Mouse (Mus musculus): ENCODE data around the gene Nol4l.

Nol4l gene
- long read RNA-seq, experiment 1, partial matches to known transcripts = 0 of 2 reads
- long read RNA-seq, experiment 1, other reads (novel, unspliced or antisense) = 2 of 2 reads
- long read RNA-seq, experiment 2, partial matches to known transcripts = 3 of 6 reads
- long read RNA-seq, experiment 2, other reads (novel, unspliced or antisense) = 3 of 6 reads

DNA sequence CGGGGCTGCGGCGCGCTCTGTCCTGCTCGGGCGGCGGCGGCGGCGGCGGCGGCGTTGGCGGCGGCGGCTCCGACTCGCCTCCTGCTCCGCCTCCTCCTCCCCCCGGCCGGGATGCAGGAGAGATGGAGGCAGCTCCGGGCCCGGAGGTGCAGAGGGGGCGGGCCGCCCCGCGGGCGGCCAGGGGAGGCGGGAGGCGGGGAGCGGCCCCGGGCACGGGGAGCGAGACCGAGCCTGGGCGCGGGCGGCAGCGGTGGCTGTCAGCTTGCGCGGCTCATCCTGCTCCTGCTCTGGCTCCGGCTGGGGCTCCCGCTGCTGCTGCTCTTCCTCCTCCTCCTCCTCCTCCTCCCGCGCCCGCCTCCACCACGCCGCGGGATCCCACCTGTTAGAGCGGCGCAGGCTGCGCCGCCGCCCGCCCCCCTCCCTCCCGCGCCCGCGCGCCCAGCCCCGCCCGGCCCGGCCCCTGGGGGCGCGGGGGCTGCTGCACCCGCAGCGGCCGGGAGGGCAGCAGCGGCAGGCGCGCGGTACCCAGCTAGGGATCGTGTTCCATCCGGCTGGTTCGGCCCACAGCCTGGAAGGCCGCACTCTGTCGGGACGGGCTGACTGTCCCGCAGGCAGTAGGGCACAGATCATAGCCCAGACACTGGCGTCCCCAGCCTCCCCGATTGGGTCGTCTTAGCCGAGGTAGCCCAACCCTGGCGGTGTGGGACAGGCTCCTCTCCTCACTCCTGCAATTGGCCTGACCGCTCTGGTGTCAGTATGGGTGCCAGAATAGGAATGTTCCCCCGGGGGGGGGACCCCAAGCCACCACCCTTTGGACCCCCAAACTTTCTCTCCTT lies at the start of gene Nol4l:
TSS of gene Nol4l (minus strand) at position 41 of the 836 bp plus-strand sequence.
- intact Hi-C loops (cut with DNase I) = no loop called here

DNA sequence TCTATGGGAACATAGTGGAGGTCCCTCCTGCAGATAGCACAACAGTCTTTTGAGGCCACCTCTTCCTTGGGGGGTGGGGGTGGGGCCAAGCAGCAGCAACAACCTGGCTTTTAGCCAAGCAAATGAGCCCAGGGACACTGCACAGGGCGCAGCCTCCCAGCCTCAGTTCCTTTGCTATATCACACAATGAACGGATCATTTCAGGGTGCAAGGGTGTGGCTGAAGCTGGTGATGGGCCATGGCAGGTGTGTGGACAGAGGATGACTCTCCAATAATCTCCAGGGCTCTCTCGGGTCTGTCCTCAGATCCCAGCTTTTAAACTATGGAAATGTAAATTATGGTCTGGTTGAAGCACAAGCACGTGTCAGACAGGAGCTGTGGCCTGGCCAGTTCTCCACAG lies 47.4 kb upstream of the Nol4l start:
- intact Hi-C loops (cut with DNase I) = no loop called here

DNA sequence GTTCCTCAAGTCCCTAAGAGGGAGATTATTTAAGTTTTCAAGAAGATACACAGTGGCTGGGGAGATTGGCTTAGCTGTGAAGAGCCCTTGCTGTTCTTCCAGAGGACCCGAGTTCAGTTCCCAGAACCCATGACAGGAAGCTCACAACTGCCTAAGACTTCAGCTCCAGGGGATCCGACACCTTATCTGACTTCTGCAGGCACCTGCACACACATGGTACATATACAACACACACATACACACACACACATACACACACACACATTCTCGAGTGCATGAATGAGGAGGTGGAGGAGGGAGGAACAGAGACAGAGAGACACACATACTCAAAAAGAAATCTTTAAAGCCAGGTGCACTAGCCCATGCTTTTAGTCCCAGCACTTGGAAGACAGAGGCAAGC lies 46.4 kb upstream of the Nol4l start:
- intact Hi-C loops (cut with DNase I) = no loop called here

GRCm38 (mm10) chr2:153575554-153575953 lies 45.8 kb upstream of the Nol4l start:
- intact Hi-C loops (cut with DNase I) = no loop called here

GRCm38 (mm10) chr2:153573101-153573500 lies 43.3 kb upstream of the Nol4l start:
- intact Hi-C loops (cut with DNase I) = no loop called here

DNA sequence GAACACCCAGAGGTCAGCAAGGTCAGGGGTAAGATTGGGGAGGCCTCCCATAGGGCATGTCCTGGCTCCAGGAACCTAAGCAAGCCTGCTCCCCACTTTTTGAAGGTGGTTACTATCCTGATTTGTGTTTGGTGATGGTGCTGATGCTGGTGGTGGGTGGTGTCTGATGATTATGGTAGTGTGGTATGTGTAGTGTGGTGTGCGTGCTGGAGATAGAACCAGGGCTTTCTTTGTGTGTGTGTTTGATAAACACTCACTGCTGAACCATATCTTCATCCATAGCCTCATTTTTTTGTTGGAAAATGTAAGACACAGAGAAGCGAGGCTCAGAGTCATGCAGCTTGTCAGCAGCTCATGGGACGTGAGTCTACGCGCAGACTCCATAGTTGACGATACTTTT lies 38.8 kb upstream of the Nol4l start:
- intact Hi-C loops (cut with DNase I) = no loop called here

- intact Hi-C loops (cut with DNase I) = no loop called here
Observed at GRCm38 (mm10) chr2:153568013-153568412, 38.2 kb upstream of the Nol4l start.

GRCm38 (mm10) chr2:153564343-153564742 lies 34.6 kb upstream of the Nol4l start:
- intact Hi-C loops (cut with DNase I) = no loop called here

- intact Hi-C loops (cut with DNase I) = no loop called here
Observed at GRCm38 (mm10) chr2:153561564-153561963, 31.8 kb upstream of the Nol4l start.

- intact Hi-C loops (cut with DNase I) = no loop called here
Observed at GRCm38 (mm10) chr2:153560664-153561541, 31.1 kb upstream of the Nol4l start.

GRCm38 (mm10) chr2:153559613-153560152 lies 29.9 kb upstream of the Nol4l start:
- intact Hi-C loops (cut with DNase I) = no loop called here

- intact Hi-C loops (cut with DNase I) = no loop called here
Observed at GRCm38 (mm10) chr2:153558464-153558863, 28.7 kb upstream of the Nol4l start.

GRCm38 (mm10) chr2:153557259-153557658 lies 27.5 kb upstream of the Nol4l start:
- intact Hi-C loops (cut with DNase I) = no loop called here

DNA sequence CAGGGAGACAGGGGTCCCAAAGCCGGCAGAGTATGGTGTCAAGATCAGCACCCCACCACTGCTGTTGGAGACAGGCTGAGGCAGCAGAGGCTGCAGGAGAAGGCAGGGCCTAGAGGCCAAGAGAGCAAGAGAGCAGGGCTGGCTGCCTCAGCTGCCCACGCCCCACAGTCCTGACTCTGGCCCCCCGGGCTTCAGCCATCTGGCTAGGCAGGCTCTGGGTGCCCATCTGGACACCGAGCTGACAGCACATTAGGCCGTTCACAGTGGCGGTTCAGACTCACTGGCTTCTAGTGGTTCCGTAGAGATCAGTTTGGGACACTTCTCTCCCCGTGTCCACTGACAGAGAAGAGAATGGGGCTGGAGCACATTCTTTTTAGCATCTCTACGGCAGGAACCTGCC lies 26.4 kb upstream of the Nol4l start:
- intact Hi-C loops (cut with DNase I) = no loop called here

GRCm38 (mm10) chr2:153554543-153554942 lies 24.8 kb upstream of the Nol4l start:
- intact Hi-C loops (cut with DNase I) = no loop called here

DNA sequence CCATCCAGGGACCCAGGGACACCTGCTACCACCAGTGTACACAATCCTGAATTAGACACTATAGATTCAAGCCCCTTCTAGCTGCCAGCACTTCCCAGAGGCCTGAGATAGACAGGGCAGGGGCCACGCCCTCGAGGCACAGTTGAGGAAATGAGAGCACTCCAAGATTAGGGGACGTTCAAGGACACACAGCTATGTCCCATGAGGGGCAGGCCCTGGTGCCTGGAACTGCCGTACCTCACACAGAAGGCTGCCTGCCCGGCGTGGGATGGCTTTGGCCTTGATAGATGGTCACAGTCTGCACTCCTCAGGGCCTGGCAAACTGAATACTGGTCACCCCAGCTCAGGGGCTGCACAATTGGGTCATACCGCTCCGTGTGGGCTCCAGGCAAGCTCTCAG lies 19.7 kb upstream of the Nol4l start:
- intact Hi-C loops (cut with DNase I) = no loop called here

GRCm38 (mm10) chr2:153548221-153548923 lies 18.6 kb upstream of the Nol4l start:
- intact Hi-C loops (cut with DNase I) = no loop called here

DNA sequence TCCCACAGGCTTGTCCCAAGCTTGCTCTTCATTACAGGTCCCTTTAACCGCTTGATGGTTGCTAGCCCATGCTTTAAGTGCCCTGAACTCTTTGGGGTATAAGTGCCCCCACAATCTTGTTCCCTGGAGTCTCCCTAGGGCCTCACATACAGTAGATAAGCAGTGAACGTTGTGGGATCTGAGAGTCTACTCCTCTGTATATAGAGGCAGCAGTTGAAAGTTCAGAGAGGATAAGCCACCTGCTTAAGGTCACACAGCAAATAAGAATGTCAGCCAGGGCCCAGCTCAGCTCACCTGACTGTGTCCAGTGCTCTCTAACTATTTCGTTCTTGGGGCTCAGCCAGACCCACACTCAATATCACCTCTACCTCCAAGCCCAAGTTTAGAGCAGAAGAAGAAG lies 17.9 kb upstream of the Nol4l start:
- intact Hi-C loops (cut with DNase I) = no loop called here

- intact Hi-C loops (cut with DNase I) = no loop called here
Observed at GRCm38 (mm10) chr2:153546972-153547371, 17.2 kb upstream of the Nol4l start.

DNA sequence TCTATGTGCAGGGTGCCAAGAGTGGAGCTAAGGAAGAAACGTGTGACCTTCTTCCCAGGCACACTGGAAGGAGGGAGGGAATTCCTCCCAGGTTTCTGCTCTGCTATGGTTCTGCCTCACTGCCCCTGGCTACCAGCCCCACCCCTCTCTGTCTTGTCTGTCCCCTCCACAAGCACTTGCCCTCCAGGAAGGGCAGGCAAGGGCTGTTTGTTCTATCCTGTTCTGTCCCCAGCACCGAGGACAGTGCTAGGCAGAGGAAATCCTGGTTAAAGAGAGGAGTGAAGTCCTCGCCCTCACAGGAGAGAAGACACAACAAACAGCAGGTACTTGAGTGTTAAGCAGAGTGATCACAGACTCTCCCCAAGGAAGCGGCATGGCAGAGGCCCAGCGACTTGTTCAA lies 16.7 kb upstream of the Nol4l start:
- intact Hi-C loops (cut with DNase I) = no loop called here

GRCm38 (mm10) chr2:153544771-153545170 lies 15.0 kb upstream of the Nol4l start:
- intact Hi-C loops (cut with DNase I) = no loop called here

All from adrenal gland (tissue).